Mouse (Mus musculus) MEL (cell line): ENCODE results near the gene Zfp536. TPM values are rescaled to one million over a fixed set of nuclear protein-coding genes. Genes with fewer than 3 reads are reported as not detected.

Experiments
- DNase-seq: peaks from one replicate; pipeline ENCODE4 v3.0.0; 2011; ENCODE audit warnings: low read depth, low spot score
- H3K27ac ChIP-seq: 2 replicates; pipeline ENCODE4 v1.5.1; 2012; ENCODE audit warnings: low read depth, mild to moderate bottlenecking, control low read depth, low read length, moderate library complexity; ENCODE audit not compliant: control insufficient read depth
- H3K27me3 ChIP-seq, 2 experiments: fragments of 150-350 bp in 1 of 2; sonication (generic) in 1 of 2; 2 replicates each; pipeline ENCODE4 v1.6.1; 2012; ENCODE audit warnings: low read length in 2 of 2, mild to moderate bottlenecking in 2 of 2, improper control_type of control experiment in 1 of 2, moderate library complexity in 1 of 2; ENCODE audit not compliant: insufficient read depth in 2 of 2, control insufficient read depth in 1 of 2
- H3K36me3 ChIP-seq, 2 experiments: 2 replicates each; pipeline ENCODE4 v1.6.1; 2012 to 2014; ENCODE audit warnings: low read length in 2 of 2, improper control_type of control experiment in 1 of 2, inconsistent platforms in 1 of 2, mild to moderate bottlenecking in 1 of 2; ENCODE audit not compliant: insufficient read depth in 2 of 2, control insufficient read depth in 1 of 2
- H3K4me1 ChIP-seq, 2 experiments: fragments of 150-350 bp in 1 of 2; sonication (generic) in 1 of 2; 2 replicates each; pipeline ENCODE4 v1.6.1; 2012; ENCODE audit warnings: low read length in 2 of 2, improper control_type of control experiment in 1 of 2, mild to moderate bottlenecking in 1 of 2; ENCODE audit not compliant: insufficient read depth in 2 of 2, control insufficient read depth in 1 of 2
- H3K4me3 ChIP-seq, 2 experiments: fragments of 150-350 bp in 1 of 2; sonication (generic) in 1 of 2; 2 replicates each; pipeline ENCODE4 v1.5.1; 2012; ENCODE audit warnings: low read depth in 2 of 2, low read length in 2 of 2, mild to moderate bottlenecking in 2 of 2, moderate library complexity in 2 of 2, control low read depth in 1 of 2, improper control_type of control experiment in 1 of 2; ENCODE audit not compliant: control insufficient read depth in 1 of 2, insufficient read depth in 1 of 2
- H3K79me2 ChIP-seq: 2 replicates; pipeline ENCODE4 v1.6.1; 2012; ENCODE audit warnings: mild to moderate bottlenecking, low read length, moderate library complexity; ENCODE audit not compliant: control insufficient read depth, poor library complexity, insufficient read depth
- H3K9ac ChIP-seq: 2 replicates; pipeline ENCODE4 v1.6.1; 2012; ENCODE audit warnings: low read depth, mild to moderate bottlenecking, control low read depth, low read length, moderate library complexity; ENCODE audit not compliant: control insufficient read depth, poor library complexity, severe bottlenecking
- H3K9me3 ChIP-seq: fragments of 150-350 bp; sonication (generic); replicated peaks from 2 replicates; pipeline ENCODE4 v1.6.1; 2012; ENCODE audit warnings: mild to moderate bottlenecking, low read length, improper control_type of control experiment, moderate library complexity; ENCODE audit not compliant: insufficient read depth
- CHD1 ChIP-seq: IDR thresholded peaks from 2 replicates; pipeline ENCODE4 v1.6.1; 2012; ENCODE audit warnings: low read depth, mild to moderate bottlenecking, inconsistent platforms, low read length, improper control_type of control experiment
- CTCF ChIP-seq, 3 experiments: IDR thresholded peaks in 2 of 3; conservative IDR thresholded peaks in 1 of 3; 2 replicates each; pipeline ENCODE4 v1.5.1; 2011 to 2012; ENCODE audit warnings: low read length in 3 of 3, low read depth in 2 of 3, mild to moderate bottlenecking in 2 of 3, improper control_type of control experiment in 1 of 3, inconsistent platforms in 1 of 3, mixed read lengths in 1 of 3, moderate library complexity in 1 of 3; ENCODE audit not compliant: control insufficient read depth in 1 of 3, insufficient read depth in 1 of 3, poor library complexity in 1 of 3, severe bottlenecking in 1 of 3
- E2F4 ChIP-seq: IDR thresholded peaks from 2 replicates; pipeline ENCODE4 v1.6.1; 2011; ENCODE audit warnings: low read depth, low read length, improper control_type of control experiment, borderline replicate concordance
- ELF1 ChIP-seq: IDR thresholded peaks from 2 replicates; pipeline ENCODE4 v1.6.1; 2014; ENCODE audit warnings: low read depth, mild to moderate bottlenecking, inconsistent platforms, low read length, improper control_type of control experiment, moderate library complexity
- ETS1 ChIP-seq: IDR thresholded peaks from 2 replicates; pipeline ENCODE4 v1.6.1; 2012; ENCODE audit warnings: low read depth, mild to moderate bottlenecking, inconsistent platforms, low read length, improper control_type of control experiment, moderate library complexity
- GABPA ChIP-seq: IDR thresholded peaks from 2 replicates; pipeline ENCODE4 v1.6.1; 2012; ENCODE audit warnings: low read depth, mild to moderate bottlenecking, inconsistent platforms, low read length, improper control_type of control experiment, moderate library complexity
- KAT2A ChIP-seq: conservative IDR thresholded peaks from 2 replicates; pipeline ENCODE4 v1.6.1; 2012; ENCODE audit warnings: low read depth, low read length, improper control_type of control experiment, inconsistent platforms
- MAFK ChIP-seq: IDR thresholded peaks from 2 replicates; pipeline ENCODE4 v1.6.1; 2011; ENCODE audit warnings: low read depth, mild to moderate bottlenecking, low read length, improper control_type of control experiment, borderline replicate concordance
- MAZ ChIP-seq: IDR thresholded peaks from 2 replicates; pipeline ENCODE4 v1.6.1; 2012; ENCODE audit warnings: low read depth, mild to moderate bottlenecking, inconsistent platforms, low read length, improper control_type of control experiment
- MEF2A ChIP-seq: IDR thresholded peaks from 2 replicates; pipeline ENCODE4 v1.6.1; 2014; ENCODE audit warnings: low read depth, mild to moderate bottlenecking, inconsistent platforms, low read length, improper control_type of control experiment; ENCODE audit not compliant: poor library complexity, insufficient replicate concordance, severe bottlenecking; ENCODE audit errors: extremely low read depth
- MYC ChIP-seq: IDR thresholded peaks from 2 replicates; pipeline ENCODE4 v1.6.1; 2011; ENCODE audit warnings: low read depth, mild to moderate bottlenecking, low read length, improper control_type of control experiment, moderate library complexity
- NELFE ChIP-seq: IDR thresholded peaks from 2 replicates; pipeline ENCODE4 v1.6.1; 2011; ENCODE audit warnings: low read depth, low read length, improper control_type of control experiment
- POLR2A ChIP-seq, 2 experiments: IDR thresholded peaks; 2 replicates each; pipeline ENCODE4 v1.6.1; 2011 to 2012; ENCODE audit warnings: low read length in 2 of 2, mild to moderate bottlenecking in 2 of 2, control low read depth in 1 of 2, improper control_type of control experiment in 1 of 2, low read depth in 1 of 2, moderate library complexity in 1 of 2; ENCODE audit not compliant: control insufficient read depth in 1 of 2, insufficient read depth in 1 of 2, poor library complexity in 1 of 2
- RAD21 ChIP-seq: IDR thresholded peaks from 2 replicates; pipeline ENCODE4 v1.6.1; 2011; ENCODE audit warnings: mild to moderate bottlenecking, low read depth, low read length, improper control_type of control experiment
- RCOR1 ChIP-seq: IDR thresholded peaks from 2 replicates; pipeline ENCODE4 v1.6.1; 2012; ENCODE audit warnings: low read depth, mild to moderate bottlenecking, inconsistent platforms, low read length, improper control_type of control experiment
- SIN3A ChIP-seq: IDR thresholded peaks from 2 replicates; pipeline ENCODE4 v1.6.1; 2012; ENCODE audit warnings: low read length, improper control_type of control experiment, inconsistent platforms
- SMC3 ChIP-seq: IDR thresholded peaks from 2 replicates; pipeline ENCODE4 v1.6.1; 2011; ENCODE audit warnings: low read depth, low read length, improper control_type of control experiment
- TAL1 ChIP-seq: IDR thresholded peaks from 2 replicates; pipeline ENCODE4 v1.6.1; 2012; ENCODE audit warnings: mild to moderate bottlenecking, inconsistent platforms, low read length, moderate library complexity, mixed read lengths
- TBP ChIP-seq: IDR thresholded peaks from 2 replicates; pipeline ENCODE4 v1.8.0; 2011; ENCODE audit warnings: low read depth, low read length, improper control_type of control experiment
- UBTF ChIP-seq: IDR thresholded peaks from 2 replicates; pipeline ENCODE4 v1.6.1; 2012; ENCODE audit warnings: low read depth, mild to moderate bottlenecking, inconsistent platforms, low read length, improper control_type of control experiment, moderate library complexity, borderline replicate concordance; ENCODE audit not compliant: insufficient read depth
- USF2 ChIP-seq, 2 experiments: IDR thresholded peaks; 2 replicates each; pipeline ENCODE4 v1.6.1; 2011 to 2012; ENCODE audit warnings: improper control_type of control experiment in 2 of 2, low read length in 2 of 2, borderline replicate concordance in 1 of 2, inconsistent platforms in 1 of 2, low read depth in 1 of 2, mild to moderate bottlenecking in 1 of 2; ENCODE audit not compliant: insufficient read depth in 1 of 2
- ZC3H11A ChIP-seq: IDR thresholded peaks from 2 replicates; pipeline ENCODE4 v1.6.1; 2012; ENCODE audit warnings: low read depth, mild to moderate bottlenecking, inconsistent platforms, low read length, improper control_type of control experiment
- ZKSCAN1 ChIP-seq: IDR thresholded peaks from 2 replicates; pipeline ENCODE4 v1.6.1; 2012; ENCODE audit warnings: low read depth, mild to moderate bottlenecking, inconsistent platforms, low read length, improper control_type of control experiment, moderate library complexity
- ZMIZ1 ChIP-seq: IDR thresholded peaks from 2 replicates; pipeline ENCODE4 v1.6.1; 2012; ENCODE audit warnings: low read depth, mild to moderate bottlenecking, inconsistent platforms, low read length, improper control_type of control experiment, moderate library complexity
- polyA plus RNA-seq, 2 experiments: library from polyadenylated mRNA; stranded (reverse) in 1 of 2; unstranded in 1 of 2; fragments of >175 nt in 1 of 2; fragments of >200 nt in 1 of 2; gene quantifications; 2 replicates each; pipeline versions ENCODE4 v1.2.1 to v1.2.4; 2012; ENCODE audit warnings: low replicate concordance in 2 of 2, low read depth in 1 of 2; ENCODE audit not compliant: insufficient read length in 2 of 2, insufficient read depth in 1 of 2, missing spikeins in 1 of 2
- total RNA-seq: library from RNA; depleted of rRNA; stranded (reverse); fragments of 300-350 nt; gene quantifications from 2 replicates; pipeline ENCODE4 v1.2.3, GENCODE M21; 2012

The Zfp536 gene
- total and polyA plus RNA-seq, 3 experiments, result not detected

DNA sequence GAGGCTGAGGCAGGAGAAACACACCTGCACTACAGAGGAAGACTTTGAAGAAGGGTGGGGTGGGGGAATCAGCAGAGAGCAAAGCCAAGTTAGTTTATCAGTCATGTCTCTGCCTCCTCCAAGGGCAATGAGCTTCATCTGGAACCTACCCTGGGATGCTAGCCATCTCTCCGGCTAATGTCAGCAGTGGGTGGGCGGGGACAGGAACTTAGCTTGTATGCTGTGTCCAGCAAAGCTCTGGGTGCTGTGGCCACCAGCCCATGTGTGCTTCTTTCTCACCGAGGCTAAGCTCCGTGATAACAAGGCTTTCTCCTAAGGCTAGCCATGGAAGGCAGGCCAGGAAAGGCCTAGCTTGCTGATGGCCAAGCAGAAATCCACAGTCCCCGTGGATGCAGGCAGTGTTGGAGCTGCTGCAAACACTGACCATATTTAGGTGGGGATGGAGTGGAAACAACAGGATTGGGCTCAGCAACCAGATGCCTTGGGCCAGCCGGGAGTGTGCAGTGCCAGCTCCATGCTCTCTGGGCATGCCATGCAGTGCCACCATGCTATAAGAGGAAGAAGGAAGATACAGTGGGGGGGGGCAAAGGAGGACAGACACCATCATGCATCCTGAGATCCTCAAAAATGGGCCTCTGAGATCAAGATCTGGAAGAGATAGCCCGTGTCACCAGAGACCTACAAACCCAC, 109.6 kb downstream of the Zfp536 start:
- H3K9ac ChIP-seq, result no peak overlapping the region
- no peaks in the 10 kb centered on the region; the same call in 1 of the 2 replicates for H3K9me3 ChIP-seq
- H3K27me3 ChIP-seq, result no peaks in the 10 kb centered on the region
- H3K4me1 ChIP-seq, result no peaks in the 10 kb centered on the region
- H3K79me2 ChIP-seq, result no peaks in the 10 kb centered on the region
- H3K4me3 ChIP-seq, result no peak overlapping the region
- no peak for DNase-seq
- H3K27ac ChIP-seq, result no peak overlapping the region
- no peak for TF ChIP-seq RCOR1
- TF ChIP-seq RAD21, result no peak
- no peak for TF ChIP-seq USF2 (IDR thresholded peaks at IDR 0.05; ENCODE audit: borderline replicate concordance in 1 of 2, insufficient read depth in 1 of 2, low read depth in 1 of 2, low read length in 2 of 2)
- no peak for TF ChIP-seq POLR2A (IDR thresholded peaks at IDR 0.05; ENCODE audit: control insufficient read depth in 1 of 2, insufficient read depth in 1 of 2, low read depth in 1 of 2, low read length in 2 of 2, poor library complexity in 1 of 2)
- no peak for TF ChIP-seq TBP
- TF ChIP-seq SMC3, result no peak
- TF ChIP-seq ZC3H11A, result no peak
- TF ChIP-seq NELFE, result no peak
- no peak for TF ChIP-seq MYC
- no peak for TF ChIP-seq TAL1
- no peak for TF ChIP-seq GABPA
- no peak for TF ChIP-seq CTCF (IDR thresholded peaks at IDR 0.05 in 2 of 3, conservative IDR thresholded peaks at IDR 0.05 in 1 of 3; ENCODE audit: control insufficient read depth in 1 of 3, insufficient read depth in 1 of 3, low read depth in 2 of 3, low read length in 3 of 3, poor library complexity in 1 of 3, severe bottlenecking in 1 of 3)
- TF ChIP-seq E2F4, result no peak
- TF ChIP-seq, all 39 proteins: peak for 0
- no peaks in the 10 kb centered on the region for H3K36me3 ChIP-seq

GRCm38 (mm10) chr7:37648671-37649070, 124.8 kb downstream of the Zfp536 start:
- H3K27me3 ChIP-seq, result no peaks in the 10 kb centered on the region
- DNase-seq, result no peak
- no peaks in the 10 kb centered on the region for H3K9me3 ChIP-seq
- H3K79me2 ChIP-seq, result no peaks in the 10 kb centered on the region
- H3K4me1 ChIP-seq, result no peaks in the 10 kb centered on the region
- H3K9ac ChIP-seq, result no peak overlapping the region
- no peak overlapping the region for H3K4me3 ChIP-seq
- no peak overlapping the region for H3K27ac ChIP-seq
- TF ChIP-seq SIN3A (no peak), ZKSCAN1 (no peak), ZC3H11A (no peak), UBTF (no peak), MAZ (no peak), USF2 (IDR thresholded peaks at IDR 0.05; ENCODE audit: borderline replicate concordance in 1 of 2, insufficient read depth in 1 of 2, low read depth in 1 of 2, low read length in 2 of 2) (no peak), MYC (no peak), MEF2A (no peak), ZMIZ1 (no peak), TBP (no peak), TAL1 (no peak), MAFK (no peak), KAT2A (no peak), E2F4 (no peak), ETS1 (no peak), ELF1 (no peak), CHD1 (no peak), RCOR1 (no peak)
- H3K36me3 ChIP-seq, result no peaks in the 10 kb centered on the region
